Mouse (Mus musculus) heart, adult 9 months (tissue): ENCODE measurements around the gene Mrgpra9.
"Not testable (repeated sequence)": the region's sequence is repeated elsewhere in the genome, so short reads cannot be mapped to it uniquely, and the experiment has no call there.

Source experiments
- DNase-seq, 2 experiments: peaks; one replicate each; pipeline ENCODE4 v3.0.0; 2022; ENCODE audit warnings: low spot score in 2 of 2

Gene Mrgpra9

GRCm38 (mm10) chr7:47252770-47253169 lies at the start of gene Mrgpra9:
Gene Mrgpra9, minus strand, starts transcription at chr7:47252848.
- DNase-seq, result no peak

- not testable (repeated sequence) for DNase-seq
Observed at GRCm38 (mm10) chr7:47299612-47300011, 47.0 kb upstream of the Mrgpra9 start.

GRCm38 (mm10) chr7:47271547-47271946 lies 18.9 kb upstream of the Mrgpra9 start:
- not testable (repeated sequence) for DNase-seq

DNA sequence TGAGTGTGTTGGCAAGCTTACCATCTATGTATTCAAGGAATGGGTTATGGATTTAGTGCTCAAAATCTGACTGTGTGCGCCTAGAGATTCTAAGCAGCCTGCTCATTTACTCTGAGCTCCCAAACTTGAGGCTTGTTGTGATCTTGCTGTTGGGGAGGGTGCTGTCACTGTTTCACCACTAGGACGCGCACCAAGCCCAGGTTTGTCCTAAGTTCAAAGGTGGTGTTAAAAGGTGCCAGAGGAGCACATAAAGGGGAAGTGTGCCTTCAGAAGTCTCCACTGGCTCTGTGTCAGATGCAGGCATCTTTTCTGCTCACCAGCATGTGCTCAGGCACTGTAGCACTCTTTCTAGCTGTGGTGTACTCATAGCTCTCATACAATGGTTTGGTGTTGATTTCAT lies 8.0 kb downstream of the Mrgpra9 start:
- no peak for DNase-seq

DNA sequence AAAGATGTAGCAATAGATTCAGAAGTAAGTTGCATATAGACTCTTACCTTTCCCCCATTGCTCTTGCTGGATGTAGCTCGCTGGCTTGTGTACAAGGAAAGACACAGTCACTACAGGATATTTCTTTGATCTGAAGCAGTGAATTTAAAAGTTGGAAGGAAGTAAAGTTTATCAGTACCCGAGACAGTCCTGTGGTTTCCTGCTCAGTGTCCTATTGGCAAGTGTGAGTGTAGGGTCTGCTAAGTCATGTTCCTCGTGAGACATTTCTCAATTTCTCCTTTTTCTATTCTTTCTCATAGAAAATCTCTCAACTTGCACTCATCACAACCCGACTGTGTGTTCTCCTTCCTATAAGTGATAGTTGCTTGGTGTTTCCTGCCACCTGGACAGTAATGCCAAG lies 47.8 kb downstream of the Mrgpra9 start, which contains the start of gene Mrgpra6:
Gene Mrgpra6 (minus strand): TSS at position 91 of the 400 bp plus-strand sequence.
- DNase-seq, result no peak

- no peak for DNase-seq
Observed at GRCm38 (mm10) chr7:47195271-47195670, 57.4 kb downstream of the Mrgpra9 start.
